Mouse (Mus musculus): Measurements from ENCODE around the gene Tmsb15b1. TPM values are rescaled to one million over a fixed set of nuclear protein-coding genes. Genes with fewer than 3 reads are reported as not detected.
"Not testable (repeated sequence)": the region's sequence is repeated elsewhere in the genome, so short reads cannot be mapped to it uniquely, and the experiment has no call there.

Gene Tmsb15b1
- polyA plus RNA-seq, 1 experiment from 2014 or later = 10.2 TPM

GRCm38 (mm10) chrX:136975397-136975796 is 1.3 kb downstream of the Tmsb15b1 start, which contains the start of gene Tmsb15b2:
TSS of gene Tmsb15b2 (minus strand) at chrX:136975497.
- H3K27ac ChIP-seq; H3K27me3 ChIP-seq; H3K36me3 ChIP-seq; H3K9me3 ChIP-seq (replicated peaks); H3K4me1 ChIP-seq (replicated peaks); ATAC-seq (replicated peaks; ENCODE audit: insufficient number of reproducible peaks, insufficient read depth, low FRiP score, low read depth): not testable (repeated sequence)
- Histone ChIP-seq H3K4me2 (peak within 1 kb of the TSS; percentile 64), H3K4me3 (peak within 1 kb of the TSS; percentile 51), H3K9ac (peak within 1 kb of the TSS; percentile 46)
- 83% methylated on average over 6 of the region's 6 CpGs for WGBS

- no peak overlapping the region for H3K27ac ChIP-seq
- no peaks in the 10 kb centered on the region for H3K4me1 ChIP-seq (replicated peaks)
- 12% methylated on average over 2 of the region's 2 CpGs for WGBS
- no peak overlapping the region for H3K4me2 ChIP-seq
- no peak for ATAC-seq (replicated peaks; ENCODE audit: insufficient number of reproducible peaks, insufficient read depth, low FRiP score, low read depth)
- H3K4me3 ChIP-seq = no peak overlapping the region
- no peak overlapping the region for H3K9ac ChIP-seq
- no peaks in the 10 kb centered on the region for H3K9me3 ChIP-seq (replicated peaks)
- H3K36me3 ChIP-seq = no peaks in the 10 kb centered on the region
- H3K27me3 ChIP-seq = no peaks in the 10 kb centered on the region
Observed at GRCm38 (mm10) chrX:136959688-136960087, 17.0 kb downstream of the Tmsb15b1 start.

GRCm38 (mm10) chrX:136958300-136958699 is 18.4 kb downstream of the Tmsb15b1 start:
- WGBS = 63% methylated on average over 5 of the region's 5 CpGs
- ATAC-seq (replicated peaks; ENCODE audit: insufficient number of reproducible peaks, insufficient read depth, low FRiP score, low read depth); H3K36me3 ChIP-seq: not testable (repeated sequence)

GRCm38 (mm10) chrX:136957583-136958279 is 18.9 kb downstream of the Tmsb15b1 start:
- H3K9me3 ChIP-seq (replicated peaks); H3K9ac ChIP-seq; H3K36me3 ChIP-seq; H3K27ac ChIP-seq; H3K4me1 ChIP-seq (replicated peaks); H3K27me3 ChIP-seq: not testable (repeated sequence)
- WGBS = 27% methylated on average over 13 of the region's 13 CpGs
- peak overlapping the region; percentile 35 for H3K4me3 ChIP-seq
- 0 out of 2 replicates have a peak, but pooled peaks have one; percentile 60 for ATAC-seq (replicated peaks; ENCODE audit: insufficient number of reproducible peaks, insufficient read depth, low FRiP score, low read depth)
- H3K4me2 ChIP-seq = peak overlapping the region; percentile 54

More at GRCm38 (mm10) chrX:136958300-136958699, 18.4 kb downstream of the Tmsb15b1 start:
- Histone ChIP-seq H3K4me2 (peak overlapping the region; percentile 54), H3K4me3 (peak overlapping the region; percentile 35; the same call in 1 of the 2 replicates)
- H3K9ac ChIP-seq; H3K9me3 ChIP-seq (replicated peaks); H3K4me1 ChIP-seq (replicated peaks); H3K27ac ChIP-seq; H3K27me3 ChIP-seq: not testable (repeated sequence)

- Histone ChIP-seq H3K36me3 (no peaks in the 10 kb centered on the region), H3K27ac (no peak overlapping the region), H3K4me2 (no peak overlapping the region), H3K9me3 (replicated peaks) (no peaks in the 10 kb centered on the region), H3K27me3 (no peaks in the 10 kb centered on the region), H3K9ac (no peak overlapping the region), H3K4me1 (replicated peaks) (no peaks in the 10 kb centered on the region), H3K4me3 (no peak overlapping the region)
- ATAC-seq (replicated peaks; ENCODE audit: insufficient number of reproducible peaks, insufficient read depth, low FRiP score, low read depth) = no peak
- WGBS = 13% methylated on average over 3 of the region's 3 CpGs
Observed at GRCm38 (mm10) chrX:136937985-136938384, 38.7 kb downstream of the Tmsb15b1 start.

GRCm38 (mm10) chrX:136927031-136927430 is 49.6 kb downstream of the Tmsb15b1 start, which contains the start of gene H2bfm:
TSS of gene H2bfm (plus strand) at chrX:136927325.
- H3K27ac ChIP-seq = no peak within 1 kb of the TSS
- WGBS = 88% methylated on average over 14 of the region's 14 CpGs
- ATAC-seq (replicated peaks; ENCODE audit: insufficient number of reproducible peaks, insufficient read depth, low FRiP score, low read depth) = no peak

GRCm38 (mm10) chrX:136925863-136926262 is 50.8 kb downstream of the Tmsb15b1 start:
- no peaks in the 10 kb centered on the region for H3K9me3 ChIP-seq (replicated peaks)
- no peak for ATAC-seq (replicated peaks; ENCODE audit: insufficient number of reproducible peaks, insufficient read depth, low FRiP score, low read depth)
- no peaks in the 10 kb centered on the region for H3K27me3 ChIP-seq
- H3K9ac ChIP-seq = no peak overlapping the region
- no peaks in the 10 kb centered on the region for H3K36me3 ChIP-seq
- H3K4me1 ChIP-seq (replicated peaks) = no peaks in the 10 kb centered on the region
- no peak overlapping the region for H3K4me3 ChIP-seq
- no peak overlapping the region for H3K4me2 ChIP-seq
- no peak overlapping the region for H3K27ac ChIP-seq

More at GRCm38 (mm10) chrX:136927031-136927430, 49.6 kb downstream of the Tmsb15b1 start, which contains the start of gene H2bfm:
- no peaks in the 10 kb centered on the region for H3K9me3 ChIP-seq (replicated peaks)
- no peak within 1 kb of the TSS for H3K9ac ChIP-seq
- H3K27me3 ChIP-seq = no peaks in the 10 kb centered on the region
- H3K36me3 ChIP-seq = no peaks in the 10 kb centered on the region
- H3K4me2 ChIP-seq = no peak within 1 kb of the TSS
- H3K4me3 ChIP-seq = no peak within 1 kb of the TSS
- H3K4me1 ChIP-seq (replicated peaks) = no peaks in the 10 kb centered on the region

Other genes with a start within 250 kb of the Tmsb15b1 start
- gene Morf4l2, start 233.2 kb downstream of the Tmsb15b1 start, polyA plus RNA-seq (2015; fragmentation: Nextera tagmentation; extraction: Ambion mirVana) = 302 and 318 TPM in 2 replicates
- not detected in 2 replicates for gene Glra4, start 196.7 kb downstream of the Tmsb15b1 start, polyA plus RNA-seq (2015; fragmentation: Nextera tagmentation; extraction: Ambion mirVana)
- 3.0 and 3.8 TPM in 2 replicates for gene Plp1, start 154.2 kb downstream of the Tmsb15b1 start, polyA plus RNA-seq (2015; fragmentation: Nextera tagmentation; extraction: Ambion mirVana)
- 0.23 and 0.32 TPM in 2 replicates for gene Rab9b, start 108.1 kb downstream of the Tmsb15b1 start, polyA plus RNA-seq (2015; fragmentation: Nextera tagmentation; extraction: Ambion mirVana)
- gene H2bfm, start 49.5 kb downstream of the Tmsb15b1 start, polyA plus RNA-seq (2015; fragmentation: Nextera tagmentation; extraction: Ambion mirVana) = not detected in 2 replicates
- 11.0 and 15.5 TPM in 2 replicates for gene Tmsb15b2, start 1.4 kb downstream of the Tmsb15b1 start, polyA plus RNA-seq (2015; fragmentation: Nextera tagmentation; extraction: Ambion mirVana)
- 1.5 and 2.0 TPM in 2 replicates for gene Tmsb15l, start within 50 bp of the Tmsb15b1 start, polyA plus RNA-seq (2015; fragmentation: Nextera tagmentation; extraction: Ambion mirVana)
- 1.6 and 4.8 TPM in 2 replicates for gene Zcchc18, start 16.3 kb upstream of the Tmsb15b1 start, polyA plus RNA-seq (2015; fragmentation: Nextera tagmentation; extraction: Ambion mirVana)
- 4.9 and 6.5 TPM in 2 replicates for gene Slc25a53, start 61.4 kb upstream of the Tmsb15b1 start, polyA plus RNA-seq (2015; fragmentation: Nextera tagmentation; extraction: Ambion mirVana)
- 3.8 and 4.2 TPM in 2 replicates for gene Fam199x, start 72.7 kb upstream of the Tmsb15b1 start, polyA plus RNA-seq (2015; fragmentation: Nextera tagmentation; extraction: Ambion mirVana)
- not detected in 2 replicates for gene Esx1, start 145.2 kb upstream of the Tmsb15b1 start, polyA plus RNA-seq (2015; fragmentation: Nextera tagmentation; extraction: Ambion mirVana)